Mouse (Mus musculus): ENCODE data around the gene Atf7ip. TPM values are rescaled to one million over a fixed set of nuclear protein-coding genes. Genes with fewer than 3 reads are reported as not detected.

The Atf7ip gene
- polyA plus RNA-seq, 1 experiment from 2014 or later, result 36.0 TPM

GRCm38 (mm10) chr6:136531792-136532230 is 25.8 kb downstream of the Atf7ip start:
- no peak for ATAC-seq (ENCODE audit: low FRiP score)
- H3K9me3 ChIP-seq (replicated peaks), result no peaks in the 10 kb centered on the region
- no peaks in the 10 kb centered on the region for H3K36me3 ChIP-seq
- H3K4me1 ChIP-seq, result peaks cover 31% of the 10 kb centered on the region
- no peak overlapping the region for H3K4me3 ChIP-seq (replicated peaks)
- no peak overlapping the region; the same call in 1 of the 2 replicates for H3K4me2 ChIP-seq
- 54% methylated on average over 7 of the region's 7 CpGs for WGBS
- no peaks in the 10 kb centered on the region for H3K27me3 ChIP-seq (replicated peaks)
- peak overlapping the region; percentile 83 for H3K27ac ChIP-seq (replicated peaks)
- no peak overlapping the region for H3K9ac ChIP-seq (replicated peaks)

DNA sequence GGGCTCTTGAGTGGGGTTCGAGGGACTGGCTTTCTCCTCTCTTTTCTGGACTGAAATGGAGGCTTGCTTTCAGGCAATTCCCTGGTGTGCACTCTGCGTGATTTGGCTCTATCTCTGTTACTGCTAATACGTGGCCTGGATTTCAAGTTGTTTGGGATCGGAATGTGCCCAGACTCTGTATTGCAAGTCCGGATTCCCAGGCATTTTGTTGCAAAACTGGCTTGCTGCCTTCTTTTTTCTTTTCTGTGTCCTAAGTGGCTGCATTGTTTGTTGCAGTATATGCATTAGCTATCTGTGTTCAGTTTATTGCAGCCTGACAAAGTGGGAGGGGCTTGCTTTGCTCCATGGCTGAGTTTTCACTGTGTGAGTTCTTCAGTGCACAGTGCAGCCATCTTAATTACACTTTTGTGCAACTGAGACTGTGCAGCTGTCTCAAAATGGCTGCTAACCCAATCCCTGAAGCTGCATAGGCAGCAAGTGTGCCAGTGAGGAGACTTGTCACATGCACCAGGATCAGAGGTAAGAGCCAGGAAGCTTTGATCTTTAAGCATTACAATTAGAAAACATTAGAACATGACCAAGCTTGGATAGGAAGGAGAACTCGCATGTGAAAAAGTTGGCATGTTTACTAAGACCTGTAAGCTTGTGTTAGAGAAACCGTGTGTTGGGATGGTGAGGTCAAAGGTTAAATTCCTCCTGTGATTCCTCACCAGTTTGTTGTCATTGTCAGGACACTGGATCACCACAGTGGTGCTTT is 26.7 kb downstream of the Atf7ip start:
- H3K4me1 ChIP-seq, result peaks cover 31% of the 10 kb centered on the region
- 10% methylated on average over 7 of the region's 7 CpGs for WGBS
- H3K27ac ChIP-seq (replicated peaks), result peak overlapping the region; percentile 76
- H3K36me3 ChIP-seq, result peaks cover 5% of the 10 kb centered on the region; the same call in 1 of the 2 replicates
- no peaks in the 10 kb centered on the region for H3K9me3 ChIP-seq (replicated peaks)
- peak; percentile 88 for ATAC-seq (ENCODE audit: low FRiP score)
- no peaks in the 10 kb centered on the region for H3K27me3 ChIP-seq (replicated peaks)
- H3K4me2 ChIP-seq, result peak overlapping the region; percentile 41
- peak overlapping the region; percentile 3 for H3K4me3 ChIP-seq (replicated peaks)
- H3K9ac ChIP-seq (replicated peaks), result peak overlapping the region; percentile 32; the same call in 1 of the 2 replicates

- H3K4me2 ChIP-seq, result peak overlapping the region; percentile 34
- peaks cover 7% of the 10 kb centered on the region; the same call in 1 of the 2 replicates for H3K36me3 ChIP-seq
- no peak overlapping the region for H3K27ac ChIP-seq (replicated peaks)
- peaks cover 31% of the 10 kb centered on the region for H3K4me1 ChIP-seq
- H3K9ac ChIP-seq (replicated peaks), result no peak overlapping the region
- no peak overlapping the region for H3K4me3 ChIP-seq (replicated peaks)
- no peak for ATAC-seq (ENCODE audit: low FRiP score)
- no peaks in the 10 kb centered on the region for H3K9me3 ChIP-seq (replicated peaks)
- H3K27me3 ChIP-seq (replicated peaks), result no peaks in the 10 kb centered on the region
- 71% methylated on average over 4 of the region's 4 CpGs for WGBS
Measured at GRCm38 (mm10) chr6:136533804-136534203, 27.8 kb downstream of the Atf7ip start.

DNA sequence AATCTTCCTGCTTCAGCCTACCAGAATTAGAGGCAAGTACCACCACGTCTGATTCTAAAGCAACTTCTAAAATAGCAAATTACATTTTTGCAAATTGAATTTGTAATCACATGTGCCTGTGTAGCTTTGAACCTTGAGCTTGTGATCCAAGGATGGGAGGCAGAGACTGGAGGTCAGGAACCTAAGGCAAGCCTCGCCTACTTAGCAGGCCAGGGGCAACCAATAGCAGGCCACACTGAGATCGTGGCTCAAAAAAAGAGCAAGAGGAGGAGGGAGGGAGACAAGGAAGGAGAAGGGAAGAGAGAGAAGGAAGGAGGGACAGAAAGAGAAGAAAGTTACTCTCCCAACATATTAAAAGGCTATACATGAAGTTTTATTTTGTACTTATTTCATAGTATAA is 28.5 kb downstream of the Atf7ip start:
- ATAC-seq (ENCODE audit: low FRiP score), result no peak
- WGBS, result 64% methylated on average over 3 of the region's 3 CpGs
- H3K9ac ChIP-seq (replicated peaks), result no peak overlapping the region
- no peaks in the 10 kb centered on the region for H3K27me3 ChIP-seq (replicated peaks)
- H3K27ac ChIP-seq (replicated peaks), result no peak overlapping the region
- H3K36me3 ChIP-seq, result peaks cover 12% of the 10 kb centered on the region; the same call in 1 of the 2 replicates
- peaks cover 31% of the 10 kb centered on the region for H3K4me1 ChIP-seq
- no peak overlapping the region for H3K4me3 ChIP-seq (replicated peaks)
- no peak overlapping the region for H3K4me2 ChIP-seq
- H3K9me3 ChIP-seq (replicated peaks), result no peaks in the 10 kb centered on the region

DNA sequence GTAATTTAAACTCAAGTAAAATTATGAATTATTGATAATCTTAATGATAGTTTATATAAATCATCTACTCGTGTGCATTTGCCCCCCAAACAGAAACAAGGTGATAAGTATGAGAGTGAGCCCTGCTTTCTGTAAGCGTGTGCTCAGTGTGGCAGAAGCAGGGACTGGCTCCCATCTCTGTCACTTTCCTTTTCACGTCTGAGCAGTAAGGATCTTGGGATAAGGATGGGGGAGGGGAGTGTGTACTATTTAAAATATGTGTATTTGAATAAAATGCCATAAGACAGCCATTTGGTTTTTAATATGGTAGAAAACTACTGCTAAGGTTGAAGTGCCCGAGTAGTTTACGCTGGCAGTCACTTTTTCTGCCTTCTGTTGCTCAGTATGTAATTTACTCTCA is 29.2 kb downstream of the Atf7ip start:
- ATAC-seq (ENCODE audit: low FRiP score), result no peak
- H3K4me3 ChIP-seq (replicated peaks), result no peak overlapping the region
- 0 out of 2 replicates have a peak overlapping the region, but pooled peaks have one; percentile 23 for H3K27ac ChIP-seq (replicated peaks)
- no peaks in the 10 kb centered on the region for H3K9me3 ChIP-seq (replicated peaks)
- H3K36me3 ChIP-seq, result peaks cover 15% of the 10 kb centered on the region; the same call in 1 of the 2 replicates
- H3K27me3 ChIP-seq (replicated peaks), result no peaks in the 10 kb centered on the region
- WGBS, result 45% methylated on average over 5 of the region's 5 CpGs
- H3K4me2 ChIP-seq, result peak overlapping the region; percentile 20; the same call in 1 of the 2 replicates
- H3K9ac ChIP-seq (replicated peaks), result no peak overlapping the region
- H3K4me1 ChIP-seq, result peaks cover 31% of the 10 kb centered on the region

- H3K27ac ChIP-seq (replicated peaks), result peak overlapping the region; percentile 69
- no peak for ATAC-seq (ENCODE audit: low FRiP score)
- H3K36me3 ChIP-seq, result peaks cover 15% of the 10 kb centered on the region; the same call in 1 of the 2 replicates
- H3K4me1 ChIP-seq, result peaks cover 35% of the 10 kb centered on the region
- 24% methylated on average over 5 of the region's 5 CpGs for WGBS
- H3K27me3 ChIP-seq (replicated peaks), result no peaks in the 10 kb centered on the region
- 0 out of 2 replicates have a peak overlapping the region, but pooled peaks have one; percentile 10 for H3K9ac ChIP-seq (replicated peaks)
- H3K9me3 ChIP-seq (replicated peaks), result no peaks in the 10 kb centered on the region
- H3K4me2 ChIP-seq, result peak overlapping the region; percentile 38
- no peak overlapping the region for H3K4me3 ChIP-seq (replicated peaks)
Measured at GRCm38 (mm10) chr6:136536121-136536520, 30.2 kb downstream of the Atf7ip start.

DNA sequence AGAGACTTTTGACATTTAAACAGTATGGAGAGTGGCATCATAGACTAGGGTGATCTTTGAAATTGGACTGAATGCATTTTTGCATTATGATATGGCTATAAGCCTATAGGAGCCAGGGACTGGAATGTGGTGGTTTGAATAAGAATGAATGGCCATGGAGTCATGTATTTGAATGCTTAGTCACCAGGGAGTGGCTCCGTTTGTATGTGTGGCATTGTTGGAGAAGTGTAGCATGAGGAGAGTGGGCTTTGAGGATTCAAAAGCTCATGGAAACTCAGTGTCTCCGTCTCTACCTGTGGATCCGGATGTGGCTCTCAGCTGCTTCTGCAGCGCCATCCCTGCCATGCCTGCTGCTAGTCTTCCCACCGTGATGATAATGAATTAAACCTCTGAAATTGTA is 35.4 kb downstream of the Atf7ip start:
- peak overlapping the region; percentile 29 for H3K4me2 ChIP-seq
- WGBS, result 16% methylated on average over 5 of the region's 5 CpGs
- H3K36me3 ChIP-seq, result peaks cover 15% of the 10 kb centered on the region; the same call in 1 of the 2 replicates
- no peaks in the 10 kb centered on the region for H3K27me3 ChIP-seq (replicated peaks)
- H3K9me3 ChIP-seq (replicated peaks), result no peaks in the 10 kb centered on the region
- ATAC-seq (ENCODE audit: low FRiP score), result no peak
- peak overlapping the region; percentile 76 for H3K27ac ChIP-seq (replicated peaks)
- H3K4me3 ChIP-seq (replicated peaks), result no peak overlapping the region
- peaks cover 30% of the 10 kb centered on the region for H3K4me1 ChIP-seq
- H3K9ac ChIP-seq (replicated peaks), result no peak overlapping the region

GRCm38 (mm10) chr6:136542105-136542504 is 36.1 kb downstream of the Atf7ip start:
- peaks cover 31% of the 10 kb centered on the region for H3K4me1 ChIP-seq

GRCm38 (mm10) chr6:136543164-136543563 is 37.2 kb downstream of the Atf7ip start:
- Histone ChIP-seq H3K4me2 (peak overlapping the region; percentile 27), H3K9me3 (replicated peaks) (no peaks in the 10 kb centered on the region), H3K4me1 (peaks cover 34% of the 10 kb centered on the region), H3K27ac (replicated peaks) (peak overlapping the region; percentile 80), H3K4me3 (replicated peaks) (no peak overlapping the region), H3K27me3 (replicated peaks) (no peaks in the 10 kb centered on the region), H3K36me3 (0 out of 2 replicates have a peak, but pooled peaks cover 8% of the 10 kb centered on the region), H3K9ac (replicated peaks) (0 out of 2 replicates have a peak overlapping the region, but pooled peaks have one; percentile 23)
- WGBS, result 7% methylated on average over 6 of the region's 6 CpGs
- peak; percentile 64 for ATAC-seq (ENCODE audit: low FRiP score)

More at GRCm38 (mm10) chr6:136542105-136542504, 36.1 kb downstream of the Atf7ip start:
- H3K27me3 ChIP-seq (replicated peaks), result no peaks in the 10 kb centered on the region
- no peaks in the 10 kb centered on the region for H3K9me3 ChIP-seq (replicated peaks)
- no peak overlapping the region for H3K9ac ChIP-seq (replicated peaks)
- ATAC-seq (ENCODE audit: low FRiP score), result peak; percentile 39; the same call in 1 of the 2 replicates
- peaks cover 15% of the 10 kb centered on the region; the same call in 1 of the 2 replicates for H3K36me3 ChIP-seq
- 67% methylated on average over 1 of the region's 1 CpGs for WGBS
- no peak overlapping the region for H3K4me2 ChIP-seq
- H3K4me3 ChIP-seq (replicated peaks), result no peak overlapping the region
- peak overlapping the region; percentile 76; the same call in 1 of the 2 replicates for H3K27ac ChIP-seq (replicated peaks)

DNA sequence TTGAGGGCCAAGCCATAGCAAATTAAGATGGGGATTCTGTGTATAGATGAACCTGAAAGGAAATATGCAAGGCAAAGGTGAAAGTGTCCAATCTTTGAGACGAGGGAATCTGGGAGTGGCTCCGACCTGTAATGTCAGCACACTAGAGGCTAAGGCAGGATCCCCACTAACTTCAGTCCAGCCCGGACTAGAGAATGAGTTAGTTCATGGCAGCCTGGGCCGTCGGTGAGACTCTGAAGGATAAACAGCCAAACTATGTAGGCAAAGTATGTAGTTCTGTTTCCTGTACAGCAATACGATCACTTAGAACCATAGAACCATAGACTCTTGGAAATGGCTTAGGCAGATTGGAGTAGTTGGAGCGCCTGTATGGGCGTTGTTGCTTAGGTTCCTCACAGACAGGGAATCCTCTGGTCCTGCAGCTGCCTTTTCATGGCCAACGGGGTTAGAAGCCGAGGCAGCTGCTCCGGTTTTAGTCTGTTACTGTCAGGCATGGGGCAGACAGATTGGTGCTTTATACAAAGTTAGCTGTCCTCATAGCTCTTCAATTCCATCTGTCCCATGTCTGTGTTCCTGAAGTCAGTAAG is 39.4 kb downstream of the Atf7ip start:
- H3K4me1 ChIP-seq, result peaks cover 41% of the 10 kb centered on the region
- WGBS, result 70% methylated on average over 11 of the region's 11 CpGs
- H3K4me3 ChIP-seq (replicated peaks), result no peak overlapping the region
- no peaks in the 10 kb centered on the region for H3K27me3 ChIP-seq (replicated peaks)
- ATAC-seq (ENCODE audit: low FRiP score), result no peak
- H3K4me2 ChIP-seq, result no peak overlapping the region
- H3K9ac ChIP-seq (replicated peaks), result no peak overlapping the region
- H3K27ac ChIP-seq (replicated peaks), result peak overlapping the region; percentile 56
- no peaks in the 10 kb centered on the region for H3K9me3 ChIP-seq (replicated peaks)
- no peaks in the 10 kb centered on the region for H3K36me3 ChIP-seq

DNA sequence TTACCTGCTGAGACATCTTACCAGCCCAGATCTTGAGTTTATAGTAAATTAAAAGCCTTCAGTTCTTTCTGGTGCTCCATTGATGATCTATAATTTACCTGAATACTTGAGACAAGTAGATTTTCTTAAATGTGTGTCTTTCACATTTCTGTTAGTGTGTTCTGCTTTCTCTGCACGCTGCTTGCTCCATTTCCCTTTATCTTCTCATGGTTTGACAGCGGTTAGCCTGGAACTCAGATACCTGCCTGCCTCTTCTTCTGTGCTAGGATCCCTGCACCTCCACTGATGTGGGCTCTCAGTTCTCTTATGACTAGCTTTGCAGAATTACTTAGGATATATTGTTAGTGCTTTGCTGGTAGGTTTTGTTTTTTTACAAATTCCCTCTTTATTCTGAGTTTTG is 40.3 kb downstream of the Atf7ip start:
- H3K27me3 ChIP-seq (replicated peaks), result no peaks in the 10 kb centered on the region
- H3K36me3 ChIP-seq, result no peaks in the 10 kb centered on the region
- 74% methylated on average over 2 of the region's 2 CpGs for WGBS
- 0 out of 2 replicates have a peak overlapping the region, but pooled peaks have one; percentile 37 for H3K27ac ChIP-seq (replicated peaks)
- no peaks in the 10 kb centered on the region for H3K9me3 ChIP-seq (replicated peaks)
- peaks cover 40% of the 10 kb centered on the region for H3K4me1 ChIP-seq
- no peak overlapping the region for H3K4me3 ChIP-seq (replicated peaks)
- no peak for ATAC-seq (ENCODE audit: low FRiP score)
- no peak overlapping the region for H3K9ac ChIP-seq (replicated peaks)
- H3K4me2 ChIP-seq, result no peak overlapping the region
